Mouse (Mus musculus) cerebellum, postnatal 10 days (tissue): ENCODE results near the gene Tbx19.

Experiments used
- DNase-seq, 2 experiments: peaks; one replicate each; pipeline ENCODE4 v3.0.0; 2021; ENCODE audit warnings: mixed read lengths in 2 of 2

The Tbx19 gene

DNA sequence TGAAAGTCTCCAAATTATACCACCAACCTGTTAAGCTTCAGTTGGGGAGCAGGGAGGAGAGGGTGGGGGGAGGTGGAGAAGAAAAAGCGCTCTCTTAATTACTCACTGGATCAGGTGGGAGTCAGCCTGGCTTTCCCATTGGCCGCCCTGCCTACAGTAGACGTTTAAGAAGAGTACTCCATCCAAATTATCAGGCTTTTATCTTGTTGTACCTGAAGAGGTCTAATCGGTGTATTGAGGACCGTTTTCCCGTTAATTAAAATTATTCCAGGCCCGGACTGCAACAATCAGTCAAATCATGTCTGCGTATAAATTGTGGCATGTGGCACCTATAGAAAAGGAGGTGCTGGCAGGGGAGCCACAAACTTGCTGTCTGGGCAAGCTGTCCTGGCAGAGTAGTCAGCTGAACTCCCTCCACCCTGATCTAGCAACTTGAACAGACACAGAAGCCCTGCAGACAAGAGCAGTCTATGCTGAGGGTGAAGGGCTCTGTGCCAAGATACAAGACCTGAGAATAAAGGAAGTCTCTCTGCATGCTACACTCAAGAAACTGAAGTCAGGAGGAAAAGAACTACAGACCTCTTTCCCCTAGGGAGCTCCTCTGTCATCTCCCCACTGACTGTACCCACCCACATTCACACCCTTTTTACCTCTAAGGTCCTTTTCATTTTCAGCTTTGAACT is at the start of gene Tbx19:
TSS of gene Tbx19 (minus strand) at position 51 of the 683 bp plus-strand sequence.
- DNase-seq: no peak

DNA sequence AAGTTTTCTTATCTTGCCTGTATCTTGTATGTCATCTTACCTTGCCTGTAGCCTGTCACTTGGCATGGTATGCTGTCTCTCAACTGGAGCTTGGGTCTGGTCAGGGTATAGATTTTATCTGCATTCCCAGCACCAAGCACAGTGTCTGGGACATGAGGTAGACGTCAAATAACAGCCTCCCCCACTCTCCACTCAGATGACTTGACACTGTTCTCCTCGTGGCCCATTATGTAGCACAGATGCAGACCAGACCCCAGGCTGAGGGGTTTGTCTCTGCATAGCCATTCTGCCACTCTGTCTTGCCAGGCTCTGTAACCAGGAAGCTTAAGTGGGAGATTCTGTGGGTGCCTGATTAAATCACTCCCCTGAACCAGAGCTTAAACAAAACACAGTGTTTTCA is 45.0 kb upstream of the Tbx19 start:
- no peak for DNase-seq

DNA sequence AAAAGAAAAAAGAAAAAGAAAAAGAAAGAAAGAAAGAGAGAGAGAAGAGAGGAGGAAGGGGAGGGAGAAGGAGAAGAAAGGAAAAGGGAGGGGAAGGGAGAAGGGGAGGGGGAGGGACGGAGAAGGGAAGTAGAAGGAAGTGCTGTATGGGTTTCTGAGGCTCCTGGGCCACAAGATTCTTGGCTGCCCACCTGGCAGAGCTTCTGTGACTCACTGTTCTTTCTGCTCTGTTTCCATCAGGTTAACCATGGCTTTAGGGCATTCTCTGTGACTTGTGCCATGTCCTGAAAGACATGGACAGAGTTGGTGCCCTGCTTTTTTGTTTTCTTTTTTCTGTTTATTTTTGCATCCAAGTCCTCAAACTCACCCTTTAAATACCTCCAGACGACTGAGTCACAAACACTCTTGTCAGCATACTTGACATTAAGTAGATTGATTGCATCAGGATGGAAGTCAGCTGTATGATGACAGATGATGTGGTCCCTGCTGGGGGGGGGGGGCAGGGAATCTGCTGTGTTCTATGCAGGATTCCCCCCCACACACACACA is 43.0 kb upstream of the Tbx19 start:
- no peak for DNase-seq

DNA sequence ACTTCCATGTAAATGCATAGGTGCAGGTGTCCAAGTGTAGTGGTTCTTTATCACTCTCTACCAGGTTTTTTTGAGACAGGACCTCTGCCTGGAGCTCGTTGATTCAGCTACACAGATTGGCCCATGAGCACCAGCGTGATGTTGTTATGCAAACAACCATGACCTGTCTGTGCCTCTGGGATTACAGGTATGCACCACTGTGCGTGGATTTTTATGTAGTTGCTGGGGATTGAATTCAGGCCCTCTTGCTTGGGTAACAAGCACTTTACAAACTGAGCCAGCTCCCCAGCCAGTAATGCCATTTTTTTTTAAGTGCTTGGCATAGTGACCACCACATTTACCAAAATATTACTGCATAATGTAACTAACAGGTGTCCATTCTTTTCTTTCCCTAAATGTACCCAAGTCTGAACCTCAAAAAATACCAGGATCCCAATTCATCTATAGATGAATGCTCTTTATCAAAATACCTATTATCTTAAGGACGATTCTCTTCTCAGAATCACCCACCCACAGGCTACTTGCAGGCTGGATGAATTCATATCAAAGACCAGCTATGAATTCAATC is 41.0 kb upstream of the Tbx19 start:
- no peak for DNase-seq

DNA sequence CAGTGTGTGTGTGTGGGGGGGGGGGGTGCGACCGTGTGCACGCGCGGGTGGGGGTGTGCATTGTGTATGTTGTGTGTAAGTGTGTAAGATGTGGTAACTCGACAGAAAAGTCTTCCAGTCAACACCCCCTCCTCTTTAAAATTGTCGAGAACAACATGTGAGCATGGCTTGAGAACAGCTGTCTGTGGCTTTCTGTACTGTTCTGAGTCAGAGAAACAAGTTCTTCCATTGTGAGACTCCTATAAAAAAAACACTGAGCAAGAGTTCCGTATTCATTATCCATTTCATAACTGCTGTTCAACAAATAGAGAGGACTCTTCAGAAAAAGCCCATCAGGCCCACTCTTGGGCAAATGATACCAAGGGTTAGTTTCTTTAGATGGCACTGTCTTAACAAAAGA is 40.2 kb upstream of the Tbx19 start:
- no peak for DNase-seq

DNA sequence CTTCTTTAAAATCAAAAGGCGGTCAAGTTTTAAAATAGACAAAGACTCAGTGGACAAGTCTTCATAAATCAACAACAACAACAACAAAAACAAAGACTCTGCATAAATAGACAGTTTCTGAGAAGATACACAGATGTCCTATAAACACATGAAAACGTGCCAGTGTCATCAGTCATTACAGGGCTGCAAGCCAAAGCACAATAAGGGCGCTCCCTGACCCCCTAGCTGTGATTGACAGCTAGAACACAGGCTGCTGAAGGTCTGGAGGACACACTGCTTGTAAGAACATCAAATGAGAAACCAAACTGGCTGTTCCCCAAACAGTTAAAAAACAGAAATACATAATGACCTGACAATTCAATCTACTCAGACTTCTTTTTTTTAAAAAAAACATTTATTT is 39.1 kb upstream of the Tbx19 start:
- no peak for DNase-seq

DNA sequence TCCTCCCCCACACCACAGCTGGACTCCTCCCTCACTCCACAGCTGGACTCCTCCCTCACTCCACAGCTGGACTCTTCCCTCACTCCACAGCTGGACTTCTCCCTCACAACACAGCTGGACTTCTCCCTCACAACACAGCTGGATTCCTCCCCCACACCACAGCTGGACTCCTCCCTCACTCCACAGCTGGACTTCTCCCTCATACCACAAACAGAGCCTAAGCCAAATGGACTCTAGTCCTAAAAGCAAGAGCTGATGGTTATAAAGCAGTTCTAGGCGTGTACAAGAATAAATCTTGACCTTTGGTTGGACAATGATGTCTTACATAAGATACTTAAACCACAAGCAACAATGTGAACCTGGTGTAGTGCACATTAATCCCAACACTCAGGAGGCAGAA is 38.4 kb upstream of the Tbx19 start:
- DNase-seq: no peak

DNA sequence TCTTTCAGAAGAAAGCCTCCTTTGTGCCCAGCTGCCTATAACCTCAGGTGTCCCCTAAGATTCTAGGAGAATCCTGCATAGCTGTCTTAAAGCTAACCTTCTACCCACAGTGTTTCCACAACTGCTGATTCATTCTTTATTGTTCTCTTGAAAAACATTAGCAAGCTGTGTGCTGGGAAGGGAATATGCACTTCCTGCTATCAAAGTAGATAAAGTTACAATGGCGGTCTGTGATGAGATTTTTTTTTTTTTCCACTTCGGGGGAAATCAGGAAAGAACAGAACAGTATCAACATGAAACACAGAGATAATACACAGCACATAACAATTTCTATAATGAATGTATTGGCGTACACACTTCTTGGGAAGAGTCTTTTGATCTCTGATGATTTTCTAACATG is 37.3 kb upstream of the Tbx19 start:
- no peak for DNase-seq

DNA sequence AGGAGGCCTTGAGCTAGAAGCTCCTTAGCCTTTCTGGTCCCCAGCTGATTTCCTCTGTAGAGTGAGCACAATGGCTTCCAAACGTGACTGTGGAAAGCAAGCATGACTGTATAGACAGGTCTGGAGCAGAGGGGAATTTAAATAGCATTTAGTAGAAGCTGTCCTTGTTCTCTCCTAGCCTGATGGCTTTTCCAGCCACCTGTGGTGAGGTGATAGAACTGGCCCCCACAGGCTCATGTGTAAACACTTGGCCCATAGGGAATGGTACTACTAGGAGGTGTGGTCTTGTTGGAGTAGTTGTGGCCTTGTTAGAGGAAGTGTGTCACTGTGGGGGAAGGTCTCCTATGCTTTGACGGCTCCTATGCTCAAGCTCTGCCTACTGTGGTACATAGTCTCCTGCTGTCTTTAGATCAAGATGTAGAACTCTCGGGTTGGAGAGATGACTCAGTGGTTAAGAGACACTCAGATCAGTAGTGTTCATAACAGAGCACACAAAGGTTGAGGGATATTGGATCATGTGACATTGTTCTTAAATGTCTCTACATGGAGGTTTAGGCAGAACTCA is 34.9 kb upstream of the Tbx19 start:
- DNase-seq: no peak

DNA sequence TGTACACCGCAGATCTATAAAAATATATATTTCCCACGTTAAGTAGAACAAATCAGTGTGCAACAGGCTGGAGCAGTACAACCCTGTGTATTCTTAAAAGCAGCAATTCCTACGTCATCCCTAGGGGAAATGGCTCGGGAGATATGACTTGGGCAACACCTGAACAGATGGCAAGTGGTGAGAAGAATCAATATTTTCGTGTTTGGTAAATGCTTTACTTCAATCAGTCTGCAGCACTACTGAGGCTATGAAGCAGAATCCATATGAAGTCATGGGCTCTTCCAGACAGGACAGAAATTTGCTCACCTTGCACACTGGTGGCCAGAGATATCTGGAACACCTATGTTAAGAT is 34.1 kb upstream of the Tbx19 start:
- DNase-seq: no peak

DNA sequence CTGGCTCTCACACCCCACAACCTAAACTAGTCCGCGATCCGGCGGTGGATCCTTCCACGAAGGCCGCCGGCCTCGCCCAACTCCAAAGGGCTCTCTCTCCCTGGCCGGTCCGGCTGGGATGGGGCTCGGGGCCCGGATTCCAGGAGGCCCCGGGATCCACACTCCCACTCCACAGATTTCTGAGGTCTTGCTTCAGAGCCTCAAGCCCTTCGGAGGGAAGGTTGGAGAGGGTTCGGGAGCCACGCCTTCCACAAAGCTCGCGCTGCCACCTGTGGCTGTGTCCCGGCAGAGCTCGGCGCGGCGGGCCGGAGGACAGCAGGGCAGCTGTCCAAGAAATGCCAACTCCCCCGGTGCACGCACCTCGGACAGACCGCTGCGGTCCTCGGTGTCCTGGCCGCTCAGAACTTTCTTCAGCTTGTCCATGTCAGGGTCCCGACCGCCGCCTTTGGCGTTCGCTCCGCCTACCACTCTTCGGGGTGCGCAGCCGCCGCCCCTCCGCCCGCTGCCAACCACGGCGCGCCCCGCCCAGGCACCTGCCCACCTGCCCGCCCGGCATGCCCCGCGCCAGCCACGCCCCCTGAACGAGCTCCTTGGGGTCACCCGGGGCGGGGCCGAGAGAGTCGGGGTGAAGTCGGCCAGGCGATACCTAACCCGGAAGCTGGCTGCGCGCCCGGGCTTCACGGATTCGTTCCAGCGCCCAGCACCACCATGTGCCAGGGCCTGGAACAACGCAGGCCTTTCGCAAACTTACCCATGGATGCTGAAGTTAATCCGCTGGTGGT is 33.5 kb upstream of the Tbx19 start, which contains the start of gene Sft2d2:
TSS of gene Sft2d2 (minus strand) at position 559 of the 782 bp plus-strand sequence.
- DNase-seq: peak; percentile 93 to 95

DNA sequence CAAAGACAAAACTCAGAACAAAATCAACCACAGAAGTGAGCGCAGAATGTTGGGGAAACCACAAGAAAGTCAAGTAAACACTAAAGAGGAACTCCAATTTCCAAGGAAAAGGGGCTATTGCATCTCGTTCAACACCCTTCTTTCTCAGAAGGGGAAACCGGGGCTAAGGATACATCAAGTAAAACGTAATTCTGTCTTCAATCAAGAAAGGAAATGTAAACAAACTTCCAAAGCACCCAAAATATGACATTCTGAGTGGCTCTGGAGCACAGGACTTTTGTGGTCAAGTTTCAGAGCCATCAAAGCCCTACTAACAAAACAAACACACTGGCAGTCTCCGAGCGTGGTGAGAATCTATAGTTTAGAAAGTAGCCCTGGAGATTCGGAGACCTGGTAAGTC is 32.9 kb upstream of the Tbx19 start:
- no peak for DNase-seq

DNA sequence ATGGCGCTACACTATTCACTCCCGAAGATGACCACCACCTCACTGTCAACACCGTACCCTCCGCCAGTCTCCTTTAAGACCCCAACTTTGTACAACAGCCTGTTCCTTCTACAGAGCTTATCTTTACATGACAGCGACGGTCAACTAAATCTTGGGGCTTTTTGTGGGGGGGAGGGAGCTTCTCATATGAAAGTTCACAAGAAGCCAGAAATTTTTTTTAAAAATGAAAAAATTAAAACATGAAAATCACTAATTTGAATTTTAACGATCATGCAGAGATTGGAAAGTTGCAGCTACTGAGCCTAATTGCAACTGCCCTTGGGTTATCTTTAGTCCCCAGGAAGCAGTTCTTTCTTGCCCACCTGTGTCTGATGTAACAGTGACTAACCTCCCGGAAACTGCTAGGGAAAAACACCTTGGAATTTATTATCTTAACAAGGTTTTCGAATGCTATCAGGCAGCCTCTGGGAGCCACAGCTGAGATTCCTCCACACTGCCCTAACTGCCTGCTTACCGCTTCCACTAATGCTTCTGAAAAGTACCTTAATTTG is 32.2 kb upstream of the Tbx19 start:
- DNase-seq: no peak

DNA sequence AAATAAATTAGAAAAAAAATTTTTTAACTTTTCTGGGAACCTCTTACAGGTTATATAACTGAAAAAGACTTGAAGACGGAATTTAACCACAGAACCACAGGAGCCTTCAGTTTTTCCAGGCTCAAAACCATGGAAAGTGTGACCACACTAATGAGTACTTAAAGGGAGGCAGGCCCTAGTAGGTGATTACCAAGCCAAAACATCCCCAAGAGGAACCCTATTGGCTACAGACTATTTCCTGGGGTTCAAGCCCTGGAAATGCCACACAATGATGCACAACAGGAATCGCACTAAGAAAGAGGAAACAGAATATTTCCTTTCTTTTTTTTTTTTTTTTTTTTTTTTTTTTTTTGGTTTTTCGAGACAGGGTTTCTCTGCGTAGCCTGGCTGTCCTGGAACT is 31.5 kb upstream of the Tbx19 start:
- DNase-seq: no peak

DNA sequence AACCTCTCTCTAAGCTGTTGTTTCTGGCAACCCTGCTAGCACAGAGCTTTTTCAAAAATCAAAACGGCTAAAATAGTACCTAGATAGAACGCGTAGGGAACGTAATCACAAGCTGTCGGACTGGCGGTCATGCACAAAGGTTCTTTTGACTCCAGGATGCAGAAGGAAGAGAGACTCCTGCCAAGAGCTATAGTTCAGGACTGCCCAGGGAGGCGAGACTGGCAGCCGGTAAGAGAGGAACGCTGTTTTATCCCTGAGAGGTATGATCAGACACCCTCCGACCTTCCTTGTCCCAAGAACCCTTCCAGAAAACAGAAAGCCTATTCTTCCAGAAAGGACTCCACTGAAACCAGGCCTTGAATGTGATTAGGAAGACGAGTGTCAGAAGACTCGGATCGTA is 31.0 kb upstream of the Tbx19 start:
- no peak for DNase-seq

DNA sequence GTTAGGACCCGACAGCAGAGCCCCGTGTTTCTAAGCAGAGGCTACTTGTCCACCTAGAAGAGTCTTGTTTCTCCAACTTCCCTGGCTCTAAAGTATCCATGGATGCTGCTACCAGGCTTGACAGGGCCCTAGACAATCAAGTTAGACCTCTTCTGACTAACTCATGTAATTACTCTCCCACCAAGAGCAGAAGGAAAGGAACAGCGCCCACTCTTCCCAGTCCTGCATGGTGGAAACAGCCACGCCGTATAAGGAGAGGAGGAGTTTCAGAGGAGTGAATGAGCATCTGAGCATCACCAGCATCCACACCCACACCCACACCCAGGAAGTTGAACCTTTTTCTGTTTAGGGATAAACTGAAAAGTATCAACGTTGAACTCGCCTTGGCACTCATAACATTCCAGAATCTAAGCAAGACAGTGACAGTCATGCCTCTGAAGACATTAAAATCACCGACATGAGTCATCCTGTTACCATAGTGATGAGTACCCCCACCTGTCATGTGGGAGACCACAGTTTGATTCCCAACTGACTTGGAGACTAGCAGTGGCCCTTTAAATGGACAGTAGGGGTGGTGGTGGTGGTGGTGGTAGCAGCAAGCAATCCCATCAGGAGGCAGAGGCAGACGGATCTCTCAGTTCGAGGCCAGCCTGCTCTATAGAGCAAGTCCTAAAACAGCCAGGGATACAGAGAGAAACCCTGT is 30.1 kb upstream of the Tbx19 start:
- DNase-seq: no peak

DNA sequence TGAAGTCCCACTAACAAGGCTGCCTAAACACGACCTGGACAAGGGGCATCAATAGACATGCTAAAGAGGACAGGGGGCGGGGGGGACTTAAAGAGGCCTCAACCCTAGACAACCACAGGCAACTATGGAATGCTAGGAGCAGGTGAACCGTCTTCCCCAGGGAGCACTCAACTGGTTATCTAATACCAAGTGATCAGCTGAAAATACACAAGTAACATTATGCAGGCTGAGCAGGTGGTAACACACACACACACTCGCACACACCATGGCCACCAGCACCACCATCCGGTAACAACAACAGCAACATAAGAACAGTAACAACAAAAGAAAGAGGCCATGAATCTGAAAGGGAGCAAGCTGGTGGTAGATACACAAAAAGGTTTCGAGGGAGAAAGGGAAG is 29.5 kb upstream of the Tbx19 start:
- DNase-seq: no peak

DNA sequence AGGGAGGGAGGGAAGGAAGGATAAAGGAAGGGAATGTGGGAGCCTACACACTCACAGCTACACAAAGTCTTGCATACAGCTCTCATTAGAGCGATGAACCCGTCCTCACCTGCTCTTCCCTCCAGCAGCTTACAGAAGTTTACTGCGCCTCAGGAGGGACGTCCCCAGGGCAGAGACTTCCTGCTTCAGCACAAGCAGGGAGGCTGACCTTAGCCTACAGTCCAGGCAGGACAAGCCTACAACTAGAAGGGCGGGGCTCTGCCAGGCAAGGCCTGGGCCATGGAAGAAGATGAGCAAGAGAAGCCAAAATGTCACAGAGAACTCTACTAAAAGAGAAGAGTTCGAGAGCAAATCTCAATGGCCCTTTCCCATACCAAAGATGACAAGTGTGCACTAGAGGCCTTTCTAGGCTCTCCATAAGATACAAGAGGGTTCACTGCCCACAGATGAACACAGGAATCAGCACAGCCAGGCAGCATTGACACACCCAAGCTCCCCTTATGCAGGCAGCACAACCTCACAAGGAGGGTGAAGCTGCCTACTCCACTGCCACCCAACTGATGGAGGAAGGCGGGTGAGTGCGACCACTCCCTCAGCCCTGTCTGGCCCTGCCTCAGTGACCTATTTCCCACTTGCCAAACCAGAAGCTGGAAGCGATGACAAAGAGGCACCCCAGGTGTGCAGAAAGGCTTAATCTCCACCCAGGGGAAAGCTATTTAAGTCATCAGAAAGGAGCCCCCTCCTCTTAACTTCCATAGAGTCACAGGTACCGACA is 28.4 kb upstream of the Tbx19 start:
- DNase-seq: no peak

DNA sequence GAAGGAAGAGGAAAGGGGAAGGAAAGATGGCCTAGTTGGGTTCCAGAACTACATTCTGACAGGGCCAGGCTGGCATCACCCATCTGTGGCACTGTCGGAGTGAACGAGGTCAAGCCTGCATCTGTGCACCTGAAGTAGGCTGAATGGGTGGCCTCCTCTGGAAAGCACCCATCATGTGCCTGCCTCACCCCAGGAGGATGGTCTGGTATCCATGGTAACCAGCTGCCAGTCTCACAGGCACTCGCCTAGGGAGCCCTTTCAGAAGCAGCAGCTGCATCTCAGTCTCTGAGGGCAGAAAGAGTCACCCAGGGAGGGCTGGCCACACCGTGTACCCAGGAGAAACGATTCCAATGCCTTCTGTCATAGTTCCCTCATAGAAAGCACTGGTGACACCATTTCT is 26.8 kb upstream of the Tbx19 start:
- DNase-seq: no peak

DNA sequence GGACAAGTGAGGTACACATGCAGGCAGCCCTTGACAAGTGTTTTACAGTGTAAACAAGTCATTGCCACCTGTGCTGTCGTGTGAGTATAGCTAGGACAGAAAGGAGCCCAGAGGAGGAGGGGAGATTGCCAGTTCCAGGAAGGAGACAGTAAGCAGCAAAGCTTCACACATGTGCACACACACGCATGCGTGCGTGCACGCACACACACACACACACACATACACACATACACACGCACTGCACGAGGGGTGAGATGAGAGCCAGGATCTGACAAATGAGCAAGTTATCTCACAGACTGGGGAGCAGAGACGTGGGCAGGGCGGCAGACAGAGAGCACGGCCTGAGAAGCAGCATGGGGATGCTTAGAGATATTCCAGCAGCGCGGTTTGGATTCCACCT is 25.9 kb upstream of the Tbx19 start:
- DNase-seq: no peak

DNA sequence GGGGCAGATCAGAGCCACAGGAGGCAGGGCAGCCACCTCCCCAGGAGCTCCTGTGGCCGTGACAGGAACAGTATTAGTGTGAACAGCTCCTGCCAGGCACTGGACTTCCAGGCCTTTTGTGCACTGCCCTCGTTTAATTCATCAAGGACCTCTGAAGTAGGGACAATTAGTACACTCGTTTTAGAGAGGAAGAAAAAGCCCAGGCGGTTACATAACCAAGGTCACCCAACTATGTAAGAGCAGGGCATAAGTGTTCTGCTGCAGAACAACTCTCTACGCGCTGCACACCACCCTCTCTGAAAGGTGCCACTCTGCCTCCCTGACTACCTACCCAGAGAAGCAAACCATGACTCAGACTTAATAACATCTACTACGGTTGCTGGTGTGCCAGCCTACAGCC is 24.5 kb upstream of the Tbx19 start:
- DNase-seq: no peak

DNA sequence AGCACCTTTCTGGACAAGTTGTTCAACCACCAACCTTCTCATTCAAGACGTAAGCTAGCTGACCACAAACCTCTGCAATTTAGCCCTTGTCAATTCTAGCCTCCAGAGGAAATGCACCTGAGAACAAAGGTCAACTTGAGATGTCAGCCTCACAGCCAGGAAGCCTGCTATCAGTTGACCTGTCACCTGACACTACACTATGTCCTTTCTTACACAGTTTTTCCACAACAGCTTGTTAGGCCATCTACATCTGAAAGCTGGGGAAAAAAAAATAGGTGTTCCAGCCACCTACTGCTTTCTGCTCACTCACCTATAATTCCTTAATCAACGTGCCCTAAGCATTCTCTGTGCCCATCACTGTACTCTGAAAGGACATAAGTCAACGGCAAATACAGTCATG is 23.6 kb upstream of the Tbx19 start:
- DNase-seq: no peak
